Mouse (Mus musculus) ES-Bruce4 (cell line): ENCODE measurements around the gene Fgfr4.

Experiments
- EP300 ChIP-seq: IDR thresholded peaks from 2 replicates; pipeline ENCODE4 v1.6.1; 2011; ENCODE audit warnings: low read depth, low read length; ENCODE audit not compliant: insufficient read depth
- POLR2A ChIP-seq: IDR thresholded peaks from one replicate; pipeline ENCODE4 v1.8.1; 2011; ENCODE audit warnings: low read length; ENCODE audit not compliant: insufficient read depth

DNA sequence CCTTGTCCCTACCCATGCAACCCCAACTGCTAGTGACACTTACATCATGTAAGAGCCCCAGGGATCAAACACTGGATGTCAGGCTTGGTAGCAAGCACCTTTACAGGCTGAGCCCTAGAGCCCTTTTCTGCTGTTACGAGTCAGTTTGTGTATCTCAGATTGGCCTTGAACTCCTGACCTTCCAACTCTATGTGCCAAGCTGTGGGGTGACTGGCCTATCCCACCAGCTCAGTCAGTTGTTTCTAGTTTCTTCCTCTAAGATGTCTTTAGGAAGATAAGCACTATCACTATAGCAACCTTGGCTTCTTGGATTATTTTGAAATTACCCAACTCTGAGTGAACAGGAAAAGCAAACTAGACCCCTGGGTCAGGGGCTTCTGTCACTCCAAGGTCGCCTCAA, 49.1 kb upstream of the Fgfr4 start:
- TF ChIP-seq POLR2A (no peak), EP300 (no peak)
